Mouse (Mus musculus) layer of hippocampus, postnatal 36 days (tissue): ENCODE measurements around the gene Lif. TPM values are rescaled to one million over a fixed set of nuclear protein-coding genes. Genes with fewer than 3 reads are reported as not detected.

ENCODE experiments used
- DNase-seq, 2 experiments: peaks; one replicate each; pipeline ENCODE4 v3.0.0; 2022
- total RNA-seq, 2 experiments: library from RNA; stranded (reverse); gene quantifications; 2 replicates each; pipeline ENCODE4 v1.2.3; 2021

Lif gene
- total RNA-seq: 1 to 10 TPM; 1.4 to 1.7 TPM

DNA sequence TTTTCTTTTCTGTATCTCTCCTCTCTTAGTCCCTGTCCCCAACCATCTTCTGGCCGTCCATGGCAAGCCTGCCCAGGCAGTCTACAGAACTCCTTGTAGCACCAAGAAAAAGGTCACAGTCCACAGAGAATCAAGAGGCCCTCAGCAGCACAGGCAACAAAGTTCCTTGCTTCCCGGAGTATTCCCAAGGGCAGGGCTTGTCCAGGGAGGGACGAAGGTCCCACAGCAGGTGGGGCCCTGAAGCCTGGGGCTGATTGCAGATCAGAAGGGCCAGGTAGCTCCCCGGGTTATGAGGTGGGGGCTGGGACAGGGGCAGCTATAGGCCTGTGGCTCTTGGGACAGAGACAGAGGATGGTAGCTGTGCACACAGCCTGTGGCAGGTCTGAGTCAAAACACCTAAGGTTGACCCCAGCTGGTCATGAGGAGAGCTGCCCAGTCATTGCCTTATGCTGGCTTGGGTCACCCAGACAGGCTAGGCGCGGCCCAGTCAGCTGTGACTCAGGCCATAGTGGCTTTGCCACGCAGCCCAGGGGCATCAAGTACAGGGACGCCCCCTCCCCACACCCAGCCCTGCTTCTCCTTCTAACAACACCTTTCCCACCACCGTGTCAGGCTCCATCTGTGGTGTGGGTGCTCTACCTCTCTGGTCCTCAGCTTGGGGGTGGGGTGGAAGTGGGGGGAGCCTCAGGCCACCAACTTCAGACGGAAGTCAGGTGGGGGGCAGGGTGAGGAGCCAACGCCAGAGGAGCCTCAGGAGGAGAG, at the start of gene Lif:
Gene Lif (plus strand): TSS at position 712 of the 762 bp plus-strand sequence.
- no peak for DNase-seq

DNA sequence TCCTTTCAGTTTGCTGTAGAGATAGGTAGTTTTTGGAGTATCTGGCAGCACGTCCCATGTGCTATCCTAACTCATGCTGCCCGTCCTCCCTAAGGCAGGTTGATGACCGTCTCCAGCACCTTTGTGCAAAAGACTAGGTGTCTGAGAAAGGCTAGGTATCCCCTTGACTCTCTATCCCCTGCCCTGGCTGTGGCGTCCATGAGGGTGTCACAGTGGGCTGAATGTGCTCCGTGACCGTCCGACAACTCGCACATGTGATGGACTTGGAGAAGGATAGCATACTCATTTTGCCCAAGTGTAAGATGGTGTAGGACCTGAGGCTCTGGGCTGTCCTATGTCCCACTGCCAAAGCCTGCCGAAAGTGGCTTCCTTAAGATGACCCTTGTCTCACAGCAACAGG, 49.7 kb upstream of the Lif start:
- DNase-seq: no peak

DNA sequence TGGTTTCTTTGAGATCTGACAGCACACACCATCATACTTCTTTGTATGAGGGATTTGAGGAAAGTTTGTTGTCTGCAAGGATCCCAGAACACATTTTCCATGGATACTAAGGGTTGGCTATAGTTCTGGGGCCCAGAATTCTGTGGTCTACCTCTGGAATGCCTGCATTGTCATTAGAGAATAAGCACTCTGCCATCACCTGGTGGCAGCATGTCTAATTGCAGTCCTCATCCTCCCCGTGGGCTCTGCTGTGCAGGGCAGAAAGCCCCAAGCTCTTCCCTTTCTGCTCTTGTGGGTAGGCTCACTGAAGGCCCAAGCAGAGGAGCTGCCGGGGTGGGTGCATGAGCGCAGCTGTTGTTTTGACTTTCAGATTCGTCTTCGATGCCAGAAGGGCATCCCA, 47.8 kb upstream of the Lif start:
- DNase-seq: no peak

DNA sequence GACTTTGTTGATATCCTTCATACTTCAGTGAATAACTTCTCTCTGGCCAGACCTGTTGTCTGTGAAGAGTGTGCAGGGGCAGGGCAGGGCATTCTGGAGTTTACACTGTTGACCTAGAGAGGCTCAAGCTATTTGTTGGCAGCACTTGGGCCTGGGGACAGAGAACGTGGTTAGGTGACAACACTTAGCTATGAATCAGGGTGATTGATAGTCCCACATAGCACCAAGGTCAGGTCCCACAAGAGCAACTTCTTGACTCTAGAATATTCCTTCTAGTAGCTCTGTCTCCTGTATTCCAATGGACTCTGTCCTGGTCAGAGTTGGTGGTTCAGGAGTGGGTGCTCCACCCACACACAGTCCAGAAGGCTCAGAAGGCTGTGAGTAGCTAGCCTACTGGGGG, 46.6 kb upstream of the Lif start:
- DNase-seq: no peak

DNA sequence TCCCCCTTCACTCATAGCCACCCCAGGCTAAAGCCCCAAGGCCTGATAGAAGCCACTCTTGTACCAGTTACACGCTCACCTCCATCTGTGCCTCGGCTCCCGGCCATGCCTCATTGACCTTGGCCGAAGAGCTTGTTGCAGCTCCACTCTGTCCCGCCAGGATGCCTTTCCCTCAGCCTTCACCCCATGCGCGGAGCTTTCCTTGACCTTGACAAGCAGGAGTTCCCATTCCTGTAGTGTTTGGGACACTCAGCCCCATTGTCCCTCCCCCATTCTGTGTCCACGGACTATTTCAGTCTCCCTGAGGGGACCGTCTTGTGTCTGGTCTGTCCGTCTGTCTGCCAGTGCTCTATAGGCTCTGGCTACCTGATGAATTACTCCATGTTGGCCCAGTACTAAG, 44.2 kb upstream of the Lif start:
- no peak for DNase-seq

DNA sequence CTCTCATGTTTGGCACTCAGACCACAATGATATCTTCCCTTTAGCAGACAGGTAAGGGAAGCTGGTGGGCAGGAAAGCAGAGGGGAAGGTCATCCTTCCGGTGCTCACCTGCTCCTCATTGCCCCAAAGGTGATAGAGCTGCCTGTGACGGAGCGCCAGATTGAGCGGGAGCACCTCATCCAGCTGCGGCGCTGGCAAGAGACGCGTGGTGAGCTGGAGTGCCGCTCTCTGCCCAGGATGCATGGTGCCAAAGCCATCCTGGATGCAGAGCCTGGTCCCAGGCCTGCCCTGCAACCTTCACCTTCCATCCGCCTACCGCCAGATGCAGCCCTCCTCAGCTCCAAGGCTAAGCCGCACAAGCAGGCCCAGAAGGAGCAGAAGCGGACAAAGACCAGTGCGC, 42.8 kb upstream of the Lif start:
- DNase-seq: no peak

DNA sequence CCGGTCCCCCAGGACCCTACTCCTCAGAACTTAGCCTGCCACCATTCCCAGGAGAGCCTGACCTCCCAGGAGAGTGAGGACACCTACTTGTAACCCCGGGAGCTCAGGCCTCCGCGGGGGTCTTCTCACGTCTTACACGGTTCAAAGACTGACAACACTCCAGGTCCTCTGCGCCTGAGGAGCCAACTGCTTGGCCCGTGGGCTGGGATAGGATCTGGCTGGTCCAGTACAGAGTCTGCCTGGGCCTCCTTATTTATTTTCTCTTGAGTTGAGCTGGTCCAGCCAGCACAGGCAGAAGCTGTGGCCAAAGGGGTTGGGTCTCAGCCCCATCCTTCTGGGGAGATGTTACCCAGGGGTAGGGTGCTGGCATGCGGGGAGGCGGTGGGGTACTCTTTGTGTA, 42.3 kb upstream of the Lif start:
- no peak for DNase-seq

DNA sequence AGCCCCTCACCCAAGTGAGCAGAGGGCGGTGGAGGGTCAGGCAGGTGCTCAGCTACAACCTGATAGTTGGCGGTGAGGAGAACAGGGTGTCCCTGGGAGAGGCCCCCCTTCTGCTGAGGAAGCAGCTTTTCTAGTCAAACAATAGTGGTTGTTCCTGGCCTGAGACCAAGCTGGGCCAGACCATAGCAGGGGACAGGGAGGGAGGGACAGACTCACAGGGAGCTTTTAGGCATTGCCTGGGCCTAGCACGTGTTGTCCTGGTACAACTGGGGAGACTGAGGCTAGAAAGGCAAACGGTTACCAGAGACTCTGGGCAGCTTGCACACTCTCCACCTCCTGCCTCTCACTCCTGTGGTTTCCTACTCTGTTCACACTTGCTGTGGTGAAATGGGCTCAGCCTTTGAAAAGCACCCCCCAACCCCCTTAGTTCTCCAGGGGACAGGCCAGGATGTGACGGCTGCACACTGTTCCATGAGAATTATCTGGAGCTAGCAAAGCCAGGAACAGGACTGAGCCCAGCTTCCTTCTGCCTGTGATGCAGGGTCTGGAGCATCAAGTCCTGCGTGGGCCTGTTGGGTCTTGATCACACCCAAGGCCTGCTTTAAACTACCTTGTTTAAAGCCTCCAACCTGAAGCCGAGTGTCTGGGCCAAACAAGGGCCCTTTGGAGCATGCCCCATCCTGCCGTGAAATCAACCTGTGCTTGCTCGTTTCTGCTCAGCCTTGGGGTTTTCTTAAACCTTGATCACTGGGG, 40.9 kb upstream of the Lif start:
- DNase-seq: no peak

DNA sequence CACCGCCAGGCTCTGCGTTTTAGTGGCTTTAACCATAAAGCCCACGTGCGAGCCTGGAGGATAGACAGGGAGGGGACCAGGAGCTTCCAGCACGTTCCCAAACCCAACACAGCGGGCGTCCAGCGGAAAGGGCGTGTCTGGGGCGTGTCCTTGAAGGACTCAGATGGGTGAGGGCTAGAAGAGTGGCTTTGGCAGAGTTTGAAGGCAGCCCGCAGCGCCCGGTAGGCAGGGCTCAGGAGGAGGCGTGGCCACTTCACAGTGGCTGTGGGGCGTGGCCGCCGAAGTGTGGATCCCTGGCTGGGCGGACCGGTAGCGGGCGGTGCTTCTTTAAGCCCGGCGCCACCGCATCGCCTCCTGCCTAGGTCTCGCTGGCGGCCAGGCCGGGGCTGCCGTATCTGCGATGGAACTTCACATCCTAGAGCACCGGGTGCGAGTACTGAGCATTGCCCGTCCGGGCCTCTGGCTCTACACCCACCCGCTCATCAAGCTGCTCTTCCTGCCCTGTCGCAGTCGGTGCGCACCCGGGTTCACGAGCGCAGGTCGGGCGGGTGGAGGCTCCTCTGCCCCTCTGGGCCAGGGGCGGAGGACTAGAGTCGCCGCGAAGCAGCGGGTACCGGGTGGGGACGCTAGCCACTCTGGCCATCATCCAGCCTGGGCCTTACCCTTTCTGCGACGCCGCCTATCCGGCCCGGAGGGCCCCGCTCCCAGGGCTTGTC, 39.3 kb upstream of the Lif start, which contains the start of gene Castor1:
Gene Castor1 (plus strand): TSS at position 312 of the 716 bp plus-strand sequence.
- peak; percentile 51 to 58 for DNase-seq

DNA sequence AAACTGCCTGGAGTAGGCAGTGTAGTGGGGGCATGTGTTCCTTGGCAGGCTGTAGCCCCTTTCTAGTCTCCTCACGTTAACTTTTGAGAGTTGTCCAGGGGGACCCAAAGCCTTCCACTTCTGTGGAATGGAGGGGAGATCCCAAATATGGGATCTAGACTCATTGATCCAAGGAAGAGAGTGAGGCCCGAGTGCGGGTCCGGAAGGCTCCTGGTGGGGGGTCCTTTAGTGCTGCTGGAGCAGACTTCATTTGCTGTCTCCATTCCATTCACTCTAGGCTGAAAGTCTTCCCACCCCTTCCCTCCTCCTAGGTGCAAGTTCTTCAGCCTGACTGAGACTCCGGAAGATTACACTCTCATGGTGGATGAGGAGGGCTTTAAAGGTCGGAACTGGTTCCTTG, 38.7 kb upstream of the Lif start:
- no peak for DNase-seq

DNA sequence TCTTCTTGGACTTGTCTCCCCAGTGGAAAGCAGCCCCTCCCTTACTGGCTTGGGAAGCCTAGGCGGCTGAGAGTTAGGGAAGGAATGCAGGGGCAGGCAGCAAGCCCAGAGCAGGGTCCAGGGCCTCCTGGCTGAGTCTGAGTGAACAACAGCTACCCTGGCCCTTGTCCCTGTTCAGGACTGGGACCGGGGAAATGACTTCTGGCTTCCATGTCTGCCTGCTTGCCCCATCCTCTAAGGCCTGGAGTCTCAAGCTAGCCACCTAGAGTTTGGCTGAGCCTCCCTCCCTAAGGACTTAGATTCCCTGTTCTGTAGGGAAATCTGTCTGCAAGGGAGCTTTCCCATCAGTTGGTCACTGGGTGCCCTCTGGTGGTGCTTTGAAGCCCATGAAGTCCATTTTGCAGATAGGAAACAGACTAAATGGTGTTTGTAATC, 38.0 kb upstream of the Lif start:
- peak; percentile 62 to 71 for DNase-seq

DNA sequence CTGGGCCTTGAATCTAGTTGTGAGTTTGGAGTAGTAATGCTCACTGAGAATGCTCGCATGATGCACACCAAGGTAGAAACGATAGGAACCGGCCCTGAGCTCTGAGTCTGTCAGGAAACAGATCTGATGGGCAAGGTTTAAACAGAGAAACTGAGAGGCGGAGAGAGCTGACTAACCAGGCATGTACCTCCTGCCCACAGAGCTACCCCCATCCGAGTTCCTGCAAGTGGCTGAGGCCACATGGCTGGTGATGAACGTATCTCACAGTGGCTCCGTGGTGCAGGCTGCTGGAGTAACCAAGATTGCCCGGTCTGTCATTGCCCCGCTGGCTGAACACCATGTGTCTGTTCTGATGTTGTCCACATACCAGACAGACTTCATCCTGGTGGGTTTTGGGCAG, 37.4 kb upstream of the Lif start:
- DNase-seq: no peak

DNA sequence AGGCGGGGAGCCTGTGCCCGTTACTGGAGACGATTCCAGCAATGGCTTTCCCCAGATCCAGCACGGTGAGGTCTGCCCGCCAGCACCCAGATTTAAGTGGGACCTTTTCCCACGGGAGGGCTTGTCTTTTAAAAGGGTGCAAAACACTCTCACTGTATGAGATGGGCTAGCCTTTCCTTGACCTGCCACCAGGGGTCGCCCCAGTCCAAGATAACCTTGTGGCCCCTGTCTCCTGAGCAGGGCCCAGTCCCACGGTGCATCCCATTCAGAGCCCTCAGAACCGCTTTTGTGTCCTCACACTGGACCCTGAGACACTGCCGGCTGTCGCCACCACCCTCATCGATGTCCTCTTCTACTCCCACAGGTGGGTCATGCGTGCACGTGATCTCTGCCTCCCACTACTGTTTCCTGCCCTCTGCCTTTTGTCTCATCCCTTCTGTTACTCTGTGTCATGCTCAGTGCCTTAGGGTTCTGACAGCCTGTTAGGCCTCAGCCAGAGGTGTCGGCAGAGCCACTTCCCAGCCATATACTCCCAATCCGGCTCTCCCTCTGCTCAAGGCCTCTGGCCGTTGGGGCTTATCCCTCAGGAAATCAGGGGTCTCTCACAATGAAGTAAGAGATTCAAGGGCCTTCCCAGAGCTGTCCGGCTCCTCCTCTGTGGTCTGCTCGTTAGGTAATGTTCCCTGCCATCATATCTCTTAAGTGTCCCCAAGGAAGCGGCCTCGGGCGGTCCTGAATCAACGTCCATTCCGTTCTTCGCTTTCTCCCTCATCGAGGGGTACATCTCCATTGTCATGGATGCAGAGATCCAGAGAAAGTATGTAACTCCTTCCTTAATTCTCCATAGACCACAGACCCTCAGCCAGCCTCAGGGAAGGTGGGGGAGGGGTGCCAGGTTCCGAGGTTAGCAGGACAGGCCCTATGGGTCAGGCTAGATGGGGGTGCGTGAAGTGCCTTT, 36.6 kb upstream of the Lif start:
- peak; percentile 38 to 61 for DNase-seq

DNA sequence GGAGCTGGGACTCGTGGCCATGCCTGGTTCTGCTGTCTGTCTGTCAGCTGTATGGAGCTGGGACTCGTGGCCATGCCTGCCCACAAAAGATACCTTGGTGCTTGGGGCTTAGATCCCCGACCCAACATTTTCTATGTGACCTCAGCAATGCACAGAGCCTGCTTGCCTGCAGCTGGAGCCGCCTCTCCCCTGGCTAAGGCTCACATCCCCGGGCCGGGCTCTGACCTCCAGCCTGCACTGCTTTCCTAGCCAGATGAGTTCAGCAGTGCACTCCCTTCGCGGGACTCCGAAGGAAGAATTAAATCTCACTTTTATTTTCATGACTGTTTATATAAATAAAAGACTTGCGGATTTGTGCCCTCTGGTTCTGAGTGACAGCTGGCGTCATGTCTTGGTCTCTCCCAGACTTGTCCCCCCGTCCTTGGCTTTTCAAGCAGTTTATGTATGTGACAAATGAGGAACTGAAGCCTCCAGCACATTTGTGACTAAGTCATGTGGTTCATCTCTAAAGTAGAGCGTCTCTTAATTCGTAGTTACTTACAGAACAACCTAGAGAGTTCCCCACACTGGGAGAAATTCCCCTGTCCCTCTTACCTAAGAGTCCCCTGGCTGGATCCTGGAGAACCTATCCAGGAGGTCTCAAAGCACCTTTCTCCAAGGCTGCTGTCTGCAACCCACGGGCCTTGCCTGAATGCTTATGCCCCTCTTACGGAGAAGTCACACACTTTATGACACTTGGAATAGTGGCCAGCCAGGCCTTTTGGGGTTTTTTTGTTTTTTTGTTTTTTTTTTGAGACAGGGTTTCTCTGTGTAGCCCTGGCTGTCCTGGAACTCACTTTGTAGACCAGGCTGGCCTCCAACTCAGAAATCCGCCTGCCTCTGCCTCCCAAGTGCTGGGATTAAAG, 35.1 kb upstream of the Lif start:
- DNase-seq: no peak

DNA sequence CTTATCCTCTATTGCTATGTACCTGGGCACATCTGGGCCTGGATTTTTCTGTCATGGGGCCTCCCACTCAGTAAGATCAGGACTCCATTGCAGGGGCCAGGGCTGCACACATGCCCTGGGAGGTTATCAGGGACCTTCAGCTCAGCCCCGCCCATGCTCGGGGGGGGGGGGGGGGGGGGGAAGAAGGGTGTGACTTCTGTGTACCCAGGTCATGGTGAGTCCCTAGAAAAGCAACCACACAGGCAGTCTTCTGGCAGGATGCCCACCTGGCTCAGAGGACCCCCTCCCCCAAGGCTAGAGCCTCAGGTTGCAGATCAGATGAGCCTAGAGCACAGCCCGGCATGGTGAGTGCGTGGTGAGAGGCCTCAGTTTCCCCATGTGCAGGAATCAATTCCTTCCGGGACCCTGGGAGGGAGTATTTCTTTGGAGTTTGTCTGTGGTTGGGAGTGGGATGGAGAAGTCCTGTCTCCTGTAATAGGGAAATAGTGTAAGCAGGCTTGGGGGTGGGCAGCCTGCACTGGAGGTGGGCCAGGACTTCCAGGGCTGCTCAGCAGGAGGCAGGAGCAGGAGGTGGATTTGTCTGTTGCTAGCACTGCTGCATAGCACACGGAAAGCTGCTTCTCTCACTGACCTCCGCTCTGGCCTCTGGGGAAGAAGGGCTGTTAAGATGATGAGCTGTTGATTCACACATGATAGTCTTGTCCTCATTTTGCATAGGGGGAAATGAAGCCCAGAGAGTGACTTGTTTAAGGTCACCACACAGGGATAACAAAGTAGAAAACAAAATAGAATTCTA, 33.8 kb upstream of the Lif start:
- no peak for DNase-seq

DNA sequence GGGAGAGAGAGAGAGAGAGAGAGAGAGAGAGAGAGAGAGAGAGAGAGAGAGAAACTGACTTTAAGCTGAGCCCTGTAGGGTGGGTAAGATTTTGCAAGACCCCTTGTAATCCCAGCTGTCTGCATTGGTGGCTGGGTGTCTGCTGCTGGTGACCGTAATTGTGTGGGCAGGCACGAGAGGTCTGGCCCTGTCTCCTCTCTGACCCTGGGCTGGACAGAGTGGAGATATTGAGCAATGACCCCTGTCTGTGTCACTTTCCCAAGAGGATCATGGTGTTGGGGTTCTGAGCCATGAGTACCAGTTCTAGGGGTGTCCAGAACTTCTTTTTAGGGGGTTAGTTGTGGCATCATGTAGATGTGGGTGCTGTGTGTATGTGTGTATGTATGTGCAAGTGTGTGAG, 33.1 kb upstream of the Lif start:
- no peak for DNase-seq

DNA sequence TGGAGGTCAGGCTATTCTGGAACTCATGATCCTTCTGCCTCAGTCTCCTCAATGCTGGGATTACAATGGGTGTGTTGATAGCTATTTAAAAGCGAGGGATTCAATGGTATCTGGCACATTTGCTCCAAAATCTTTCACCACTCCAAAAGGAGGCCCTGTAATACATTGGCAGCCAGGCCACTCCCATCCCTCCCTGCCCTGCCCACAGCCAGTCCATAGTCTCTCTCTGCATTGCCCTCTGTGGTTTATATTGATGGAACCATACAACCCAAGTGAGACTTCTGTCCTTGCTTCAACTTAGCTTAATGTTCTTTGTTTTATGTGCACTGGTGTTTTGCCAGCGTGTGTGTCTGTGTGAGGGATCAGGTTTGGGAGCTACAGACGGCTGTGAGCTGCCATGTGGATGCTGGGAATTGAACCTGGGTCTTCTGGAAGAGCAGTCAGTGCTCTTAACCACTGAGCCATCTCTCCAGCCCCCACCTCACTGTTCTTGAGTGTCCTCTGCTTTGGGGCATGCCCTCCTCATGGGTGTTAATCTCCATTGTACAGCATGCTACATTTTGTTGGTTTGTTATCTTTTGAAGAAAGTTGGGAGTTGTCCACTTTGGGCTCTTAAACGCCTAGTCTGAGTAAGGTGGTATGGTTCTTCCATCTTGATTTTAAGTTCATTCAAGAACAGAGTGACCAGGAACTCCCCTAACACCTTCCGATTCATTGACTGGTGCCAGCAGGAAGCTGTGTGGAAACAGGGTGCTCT, 30.6 kb upstream of the Lif start:
- DNase-seq: no peak

DNA sequence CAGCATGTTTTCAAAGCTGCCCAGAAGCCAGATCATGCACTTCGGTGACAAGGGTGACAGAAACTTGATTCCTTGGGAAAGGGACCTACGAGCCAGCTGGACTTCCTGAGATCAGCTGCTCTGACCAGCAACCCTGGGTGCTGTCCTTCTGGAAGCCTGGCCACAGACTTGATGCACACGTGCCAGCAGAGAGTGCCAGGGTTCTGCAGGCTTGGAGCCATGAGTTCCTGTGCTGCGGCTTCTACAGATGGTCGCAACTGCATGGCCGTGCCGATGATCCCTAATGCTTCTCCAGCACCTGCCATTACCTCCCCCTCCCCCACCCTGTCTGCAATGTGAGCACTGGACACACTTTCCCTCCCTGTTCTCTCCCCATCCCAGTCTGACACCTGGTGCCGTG, 28.9 kb upstream of the Lif start:
- no peak for DNase-seq

DNA sequence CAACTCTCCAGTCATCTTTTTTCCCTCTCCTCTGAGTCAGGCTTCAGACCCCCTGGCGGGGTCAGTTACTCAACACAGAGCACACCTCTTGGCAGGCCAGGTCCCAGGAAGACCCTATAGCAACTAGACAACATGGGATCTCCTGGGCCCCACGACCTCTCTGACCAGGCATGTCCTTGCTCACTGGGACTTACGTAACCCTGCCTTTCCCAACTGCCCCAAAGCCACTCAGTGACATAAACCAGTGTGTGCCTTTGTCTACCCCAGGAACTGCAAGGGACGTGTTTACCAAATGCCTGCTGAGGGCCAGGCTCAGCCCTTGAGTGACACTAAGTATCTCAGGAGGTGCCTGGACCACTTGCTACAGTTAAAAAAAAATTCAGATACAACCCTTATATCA, 27.5 kb upstream of the Lif start:
- DNase-seq: no peak
